Mouse (Mus musculus) heart, embryonic 16.5 days (tissue): ENCODE results near the gene Krt26. TPM values are rescaled to one million over a fixed set of nuclear protein-coding genes. Genes with fewer than 3 reads are reported as not detected.

Experiments
- polyA plus RNA-seq: library from polyadenylated mRNA; unstranded; fragments of >200 nt; fragmentation: Nextera tagmentation; extraction: Ambion mirVana; gene quantifications from 2 replicates; pipeline ENCODE4 v1.2.1, GENCODE M21; 2015

Krt26 gene
- polyA plus RNA-seq, 1 experiment from 2014 or later, result not detected

Other genes with a start within 250 kb of the Krt26 start
- gene Tns4, start 248.7 kb downstream of the Krt26 start, polyA plus RNA-seq, result 0.06 and 0.71 TPM in 2 replicates
- 0.69 and 1.5 TPM in 2 replicates for gene Ccr7, start 182.9 kb downstream of the Krt26 start, polyA plus RNA-seq
- 161 and 177 TPM in 2 replicates for gene Smarce1, start 106.9 kb downstream of the Krt26 start, polyA plus RNA-seq
- gene Krt222, start 93.9 kb downstream of the Krt26 start, polyA plus RNA-seq, result 3.2 and 4.5 TPM in 2 replicates
- not detected in 2 replicates for gene Krt24, start 52.7 kb downstream of the Krt26 start, polyA plus RNA-seq
- gene Krt25, start 15.0 kb downstream of the Krt26 start, polyA plus RNA-seq, result 0.07 and 0.10 TPM in 2 replicates
- gene Krt27, start 13.1 kb upstream of the Krt26 start, polyA plus RNA-seq, result not detected in 2 replicates
- gene Krt28, start 36.9 kb upstream of the Krt26 start, polyA plus RNA-seq, result 0.09 TPM in 1 of 2 replicates, not detected in the other
- gene Krt10, start 51.4 kb upstream of the Krt26 start, polyA plus RNA-seq, result 13.2 and 14.1 TPM in 2 replicates
- gene Krt12, start 84.3 kb upstream of the Krt26 start, polyA plus RNA-seq, result 0.07 TPM in 1 of 2 replicates, not detected in the other
- gene Krt20, start 100.2 kb upstream of the Krt26 start, polyA plus RNA-seq, result 0.54 and 2.5 TPM in 2 replicates
- gene Krt23, start 155.2 kb upstream of the Krt26 start, polyA plus RNA-seq, result 0.46 and 0.70 TPM in 2 replicates
- not detected in 2 replicates for gene Krt39, start 183.4 kb upstream of the Krt26 start, polyA plus RNA-seq
- gene Krt40, start 205.2 kb upstream of the Krt26 start, polyA plus RNA-seq, result not detected in 2 replicates
- not detected in 2 replicates for gene Krtap3-3, start 212.9 kb upstream of the Krt26 start, polyA plus RNA-seq
- gene Krtap3-2, start 218.9 kb upstream of the Krt26 start, polyA plus RNA-seq, result not detected in 2 replicates
- not detected in 2 replicates for gene Gm11939, start 221.5 kb upstream of the Krt26 start, polyA plus RNA-seq
- not detected in 2 replicates for gene Krtap3-1, start 228.7 kb upstream of the Krt26 start, polyA plus RNA-seq
- not detected in 2 replicates for gene Krtap1-5, start 243.1 kb upstream of the Krt26 start, polyA plus RNA-seq
- not detected in 2 replicates for gene Krtap1-4, start 245.7 kb upstream of the Krt26 start, polyA plus RNA-seq